ENCODE assay signal across 17 mouse cellular contexts in the genomic region with DNA sequence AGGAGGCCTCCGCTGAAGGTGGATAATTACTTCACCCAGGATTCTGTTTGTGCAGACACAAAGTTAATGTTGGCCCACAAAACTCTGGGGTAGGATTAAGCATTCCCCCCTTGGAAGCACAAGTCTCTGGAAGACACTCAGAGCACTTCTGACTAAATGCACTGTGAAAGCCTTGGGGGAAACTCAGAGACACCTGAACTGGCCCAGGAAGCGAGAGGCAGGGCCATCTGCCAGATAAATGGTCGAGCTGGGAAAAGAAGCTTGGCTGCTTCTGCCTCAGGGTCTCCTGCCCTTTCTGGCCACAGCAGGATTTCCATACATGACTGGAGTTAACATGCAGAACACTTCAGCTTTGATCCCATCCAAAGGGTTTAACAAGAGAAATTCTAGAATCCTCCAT. TPM values are rescaled to one million over a fixed set of nuclear protein-coding genes. Genes with fewer than 3 reads are reported as not detected.
DNase-seq lines count a peak whose midpoint lies in the region; ATAC-seq and TF ChIP-seq lines count a peak whose summit lies in the region.
"Had no signal": no experiment of that assay in that cellular context is flagged by ENCODE, and none has a peak within 500 bp of the region (broad histone marks: within the 10 kb centered on the region; RNA-seq: fewer than 3 reads in every experiment).

No protein-coding gene starts in this region.

- H3K4me2 ChIP-seq in kidney, embryonic 14.5 days (replicated peaks; ENCODE audit: low read depth, low read length), result peak overlapping the region; percentile 98; the same call in 1 of the 2 replicates
- H3K4me2 ChIP-seq in neural tube, embryonic 15.5 days, result peak overlapping the region; percentile 98

- H3K36me3 ChIP-seq in kidney, embryonic 14.5 days (ENCODE audit: control insufficient read depth, insufficient read depth, low read length), result no peaks in the 10 kb centered on the region
- H3K36me3 ChIP-seq in neural tube, embryonic 15.5 days, result no peaks in the 10 kb centered on the region
- H3K36me3 ChIP-seq: G1E; hindbrain, embryonic 12.5 days; neural tube, embryonic 12.5 days had no signal

- in situ Hi-C loops in Patski (cut with MboI; ENCODE audit: low pct_unique_long_range_greater_than_20kb), result no loop called here

- H3K27ac ChIP-seq in kidney, embryonic 14.5 days (ENCODE audit: low read depth, low read length), result no peak overlapping the region
- H3K27ac ChIP-seq in cortical plate, adult 2 months (ENCODE audit: insufficient read depth, low read length), result no peak overlapping the region
- no peak overlapping the region for H3K27ac ChIP-seq in neural tube, embryonic 15.5 days (replicated peaks)
- H3K27ac ChIP-seq: heart, adult 2 months; hindbrain, embryonic 12.5 days; macrophage; neural tube, embryonic 12.5 days had no signal

- CTCF ChIA-PET in Patski (lab: Charles Lee), result interaction anchor here (0.9 to 1.2 kb wide), 3 partner anchors 10 to 27 kb away, joined by 3 to 4 read pairs (median 3); no protein-coding TSS in a partner anchor

- POLR2A ChIA-PET in Patski (lab: Charles Lee), result no interaction called here

- peaks cover 8% of the 10 kb centered on the region for H3K9me3 ChIP-seq in kidney, embryonic 14.5 days (ENCODE audit: control insufficient read depth, low read length)
- H3K9me3 ChIP-seq in neural tube, embryonic 15.5 days (replicated peaks), result no peaks in the 10 kb centered on the region; the same call in 1 of the 2 replicates

- H3K4me3 ChIP-seq in kidney, embryonic 14.5 days (ENCODE audit: low read length), result peak overlapping the region; percentile 62; the same call in 1 of the 2 replicates
- H3K4me3 ChIP-seq in cortical plate, adult 2 months (ENCODE audit: insufficient read depth, low read length), result peak overlapping the region; percentile 41; the same call in 1 of the 2 replicates
- H3K4me3 ChIP-seq in neural tube, embryonic 15.5 days (replicated peaks), result peak overlapping the region; percentile 67; the same call in 1 of the 2 replicates
- H3K4me3 ChIP-seq: heart, adult 2 months; hindbrain, embryonic 12.5 days; neural tube, embryonic 12.5 days had no signal

- ATAC-seq in kidney, embryonic 14.5 days (ENCODE audit: low FRiP score, low TSS enrichment), result no peak
- ATAC-seq in Patski, result peak; percentile 57
- ATAC-seq in neural tube, embryonic 15.5 days (ENCODE audit: low FRiP score), result no peak

- H3K27me3 ChIP-seq in kidney, embryonic 14.5 days (ENCODE audit: control insufficient read depth, insufficient read depth, low read length), result 0 out of 2 replicates have a peak, but pooled peaks cover 2% of the 10 kb centered on the region
- peaks cover 9% of the 10 kb centered on the region for H3K27me3 ChIP-seq in Patski
- H3K27me3 ChIP-seq in neural tube, embryonic 15.5 days (replicated peaks), result 0 out of 2 replicates have a peak, but pooled peaks cover 8% of the 10 kb centered on the region
- H3K27me3 ChIP-seq: neural tube, embryonic 12.5 days had no signal

- no peak for DNase-seq in kidney, postnatal 10 days
- peak; percentile 89 for DNase-seq in Patski (ENCODE audit: low read depth, low spot score)
- DNase-seq in left cerebral cortex, adult 8-10 months (ENCODE audit: low spot score in 2 of 2), result no peak
- DNase-seq in lung, postnatal 4 days, result no peak
- DNase-seq: cerebellum, postnatal 14 days; gastrocnemius, postnatal 14 days; heart, adult 2 months; kidney, adult 2 months; lung, adult 2 months; thymus, adult 18-20 months had no signal

- TF ChIP-seq POLR2A in cortical plate, adult 2 months (IDR thresholded peaks at IDR 0.05; ENCODE audit: extremely low read depth, insufficient read depth, low read length), result no peak

- no peak for TF ChIP-seq CTCF in Patski (IDR thresholded peaks at IDR 0.05)
- no peak for TF ChIP-seq CTCF in cortical plate, adult 2 months (IDR thresholded peaks at IDR 0.05; ENCODE audit: extremely low read depth, insufficient read depth, low read length)

- H3K4me1 ChIP-seq in kidney, embryonic 14.5 days (ENCODE audit: control insufficient read depth, insufficient read depth, low read length), result peaks cover 8% of the 10 kb centered on the region; the same call in 1 of the 2 replicates
- H3K4me1 ChIP-seq in cortical plate, adult 2 months (ENCODE audit: control insufficient read depth, insufficient read depth, low read length), result no peaks in the 10 kb centered on the region
- H3K4me1 ChIP-seq in neural tube, embryonic 15.5 days, result peaks cover 32% of the 10 kb centered on the region

- WGBS in kidney, embryonic 14.5 days, result 45% methylated on average over 3 of the region's 3 CpGs
- WGBS in neural tube, embryonic 15.5 days, result 34% methylated on average over 3 of the region's 3 CpGs

- no peak overlapping the region for H3K9ac ChIP-seq in kidney, embryonic 14.5 days (ENCODE audit: low read depth, low read length)
- no peak overlapping the region for H3K9ac ChIP-seq in neural tube, embryonic 15.5 days (replicated peaks)
- H3K9ac ChIP-seq: hindbrain, embryonic 12.5 days; neural tube, embryonic 12.5 days had no signal

RNA-seq across cellular contexts. Expression of a gene that starts 1.9 kb away (rescaled TPM):
- polyA plus RNA-seq in kidney, embryonic 14.5 days (2014; fragmentation: Nextera tagmentation; extraction: Ambion mirVana), result 3.5 and 3.9 TPM in 2 replicates
- polyA plus RNA-seq in Patski (2021), result 0.39 TPM
- polyA plus RNA-seq in cortical plate, adult 2 months (2012; rRNA removed), result 25.6 and 26.1 TPM in 2 replicates
- 6.9 and 7.8 TPM in 2 replicates for polyA plus RNA-seq in neural tube, embryonic 15.5 days (2015; fragmentation: Nextera tagmentation; extraction: Ambion mirVana)
- total RNA-seq in left cerebral cortex, adult 8-10 months (2022), result 10 to 100 TPM; 53.1 to 72.8 (median 58.0) TPM
- polyA plus RNA-seq: G1E, macrophage had no signal
